Mouse (Mus musculus) E14TG2a.4 (cell line): ENCODE results near the gene Fzd5.

Source experiments
- H3K27me3 ChIP-seq: 2 replicates; pipeline ENCODE4 v1.6.1; 2014; ENCODE audit warnings: low read length, control low read depth; ENCODE audit not compliant: insufficient read depth
- H3K36me3 ChIP-seq: 2 replicates; pipeline ENCODE4 v1.6.1; 2014; ENCODE audit warnings: low read length, control low read depth; ENCODE audit not compliant: insufficient read depth
- H3K4me1 ChIP-seq: replicated peaks from 2 replicates; pipeline ENCODE4 v1.6.1; 2014; ENCODE audit warnings: low read depth, low read length, control low read depth
- H3K4me3 ChIP-seq: replicated peaks from 2 replicates; pipeline ENCODE4 v1.5.1; 2014; ENCODE audit warnings: mild to moderate bottlenecking, low read length
- H3K9me3 ChIP-seq: 2 replicates; pipeline ENCODE4 v1.6.1; 2014; ENCODE audit warnings: low read length, control low read depth
- CTCF ChIP-seq: conservative IDR thresholded peaks from 2 replicates; pipeline ENCODE4 v1.5.1; 2014; ENCODE audit warnings: low read length
- NANOG ChIP-seq: IDR thresholded peaks from 2 replicates; pipeline ENCODE4 v1.6.1; 2014; ENCODE audit warnings: borderline replicate concordance, low read length, mixed read lengths
- POU5F1 ChIP-seq: IDR thresholded peaks from 2 replicates; pipeline ENCODE4 v1.6.1; 2014; ENCODE audit warnings: low read length, borderline replicate concordance

Gene Fzd5

DNA sequence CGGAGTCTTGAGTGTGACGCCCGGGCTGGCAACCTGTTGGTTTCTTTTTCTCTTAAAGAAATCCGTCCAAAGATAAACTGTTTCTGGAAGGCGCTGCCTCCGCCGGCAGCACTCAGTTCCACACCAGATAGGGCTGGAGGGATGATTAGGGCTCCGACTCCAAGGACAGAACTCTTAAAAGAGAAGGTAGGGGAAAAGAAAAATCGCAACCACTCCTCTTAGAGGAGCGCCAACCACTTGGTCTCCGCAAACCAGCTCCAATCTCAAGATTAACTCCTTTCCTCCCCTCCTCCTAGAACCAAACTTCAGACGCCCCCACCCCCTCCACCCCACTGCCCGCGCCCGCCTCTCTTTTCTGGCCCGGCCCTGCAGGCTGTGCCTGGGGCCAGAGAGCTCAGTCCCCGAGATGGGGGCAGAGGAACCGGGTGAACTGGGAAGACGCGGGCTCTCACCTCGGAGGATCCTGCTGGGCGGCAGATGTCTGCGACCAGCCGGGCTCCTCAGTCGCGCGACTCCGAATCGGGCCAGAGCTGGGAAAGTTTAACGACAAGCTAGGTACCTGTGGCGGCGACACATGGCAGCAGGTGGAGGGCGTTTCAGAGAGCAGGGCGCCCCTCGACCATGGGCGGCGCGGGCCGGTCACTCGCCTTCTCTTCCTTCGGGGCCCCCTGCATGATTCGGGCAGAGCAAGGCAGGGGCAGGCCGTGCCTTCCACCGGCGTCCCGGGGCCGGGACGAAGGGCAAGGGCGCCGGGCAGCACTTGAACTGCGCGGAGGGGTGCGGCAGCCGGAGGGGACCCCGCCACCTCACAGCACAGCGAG lies 660 bp downstream of the Fzd5 start:
- Histone ChIP-seq H3K27me3 (no peaks in the 10 kb centered on the region), H3K9me3 (no peaks in the 10 kb centered on the region), H3K36me3 (peaks cover 40% of the 10 kb centered on the region), H3K4me3 (peak overlapping the region; percentile 95), H3K4me1 (peaks cover 47% of the 10 kb centered on the region)
- TF ChIP-seq POU5F1 (no peak), NANOG (no peak), CTCF (no peak)

- Histone ChIP-seq H3K36me3 (peaks cover 48% of the 10 kb centered on the region), H3K4me3 (peak overlapping the region; percentile 95), H3K4me1 (peaks cover 56% of the 10 kb centered on the region), H3K27me3 (no peaks in the 10 kb centered on the region), H3K9me3 (no peaks in the 10 kb centered on the region)
- TF ChIP-seq POU5F1 (no peak), CTCF (0 out of 2 replicates have a peak, but pooled peaks have one; percentile 6)
These were observed 1.5 kb downstream of the Fzd5 start for GRCm38 (mm10) chr1:64735781-64736680.

DNA sequence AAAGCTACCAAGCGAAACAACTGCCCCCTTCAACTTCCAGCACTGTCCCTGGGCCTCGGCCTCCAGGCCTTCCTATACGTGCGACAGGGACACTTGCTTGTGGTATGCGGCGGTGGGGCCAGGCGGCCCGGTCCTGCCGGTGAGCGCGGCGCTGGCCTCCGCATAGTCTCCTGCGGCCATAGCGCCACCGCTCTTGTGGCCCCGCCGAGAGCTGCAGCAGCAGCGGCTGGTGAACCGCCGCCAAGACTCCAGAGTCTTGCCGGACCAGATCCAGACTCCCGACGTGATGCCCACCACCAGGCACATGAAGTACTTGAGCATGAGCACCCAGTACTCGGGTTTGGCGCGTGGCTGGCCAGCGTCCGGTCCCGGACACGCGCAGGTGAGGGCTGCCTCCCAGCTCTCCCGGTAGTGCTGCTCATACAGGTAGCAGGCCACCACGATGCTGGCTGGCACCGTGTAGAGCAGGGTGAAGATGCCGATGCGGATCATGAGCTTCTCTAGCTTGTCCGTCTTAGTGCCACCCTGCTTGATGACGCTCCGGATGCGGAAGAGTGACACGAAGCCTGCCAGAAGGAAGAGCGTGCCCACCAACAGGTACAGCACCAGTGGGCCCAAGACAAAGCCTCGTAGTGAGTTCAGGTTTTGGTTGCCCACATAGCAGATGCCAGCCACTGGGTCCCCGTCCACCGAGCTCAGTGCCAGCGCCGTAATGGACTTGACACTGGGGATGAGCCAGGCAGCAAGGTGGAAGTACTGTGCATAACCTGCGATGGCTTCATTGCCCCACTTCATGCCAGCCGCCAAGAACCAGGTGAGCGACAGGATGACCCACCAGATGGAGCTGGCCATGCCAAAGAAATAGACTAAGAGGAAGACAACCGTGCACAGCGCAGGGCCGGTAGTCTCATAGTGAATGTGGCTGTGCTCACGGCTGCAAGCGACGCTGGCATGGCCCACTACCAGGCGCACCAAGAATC lies 2.5 kb downstream of the Fzd5 start:
- TF ChIP-seq POU5F1 (no peak), NANOG (no peak), CTCF (no peak)
- H3K4me1 ChIP-seq: peaks cover 56% of the 10 kb centered on the region
- peaks cover 56% of the 10 kb centered on the region for H3K36me3 ChIP-seq
- H3K4me3 ChIP-seq: peak overlapping the region; percentile 95
- H3K27me3 ChIP-seq: no peaks in the 10 kb centered on the region
- no peaks in the 10 kb centered on the region for H3K9me3 ChIP-seq

DNA sequence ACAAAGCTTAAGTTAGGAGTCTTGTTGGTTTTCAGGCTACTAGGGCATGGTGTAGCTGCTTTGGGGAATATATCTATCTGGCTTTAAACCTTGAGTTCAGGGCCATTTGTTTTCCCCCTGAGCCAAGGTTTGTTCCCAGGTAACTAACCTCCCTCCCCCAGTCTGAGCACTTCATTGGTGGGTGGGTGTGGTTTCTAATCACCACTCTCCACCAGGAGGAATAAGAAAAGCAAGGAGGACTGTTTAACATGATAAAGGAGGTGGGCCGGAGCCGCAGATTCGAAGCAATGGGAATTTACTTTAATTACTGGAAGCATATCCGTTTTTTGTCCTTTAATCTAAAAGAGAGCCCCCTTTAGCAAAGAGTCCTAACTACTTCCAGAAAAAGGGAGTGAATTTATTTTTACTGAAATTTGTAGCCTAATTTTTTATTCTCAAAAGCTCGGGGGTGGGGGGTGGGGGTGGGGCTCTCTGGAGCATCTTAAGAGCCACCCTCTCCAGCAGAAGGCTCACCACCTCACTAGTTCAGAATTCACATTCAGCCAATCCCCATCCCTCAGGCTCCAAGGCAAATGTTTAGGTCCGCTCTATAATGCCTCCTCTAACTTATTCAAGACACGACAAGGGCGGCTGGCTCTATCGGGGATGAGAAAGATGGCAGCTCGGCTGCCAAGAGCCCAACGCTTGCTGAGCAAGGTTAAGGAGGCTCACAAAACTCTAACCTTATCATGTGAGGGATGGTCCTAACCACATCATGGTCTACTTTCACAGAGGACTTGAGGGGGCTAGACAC lies 3.9 kb downstream of the Fzd5 start:
- H3K27me3 ChIP-seq: no peaks in the 10 kb centered on the region
- peak overlapping the region; percentile 95 for H3K4me3 ChIP-seq
- TF ChIP-seq NANOG (peak; percentile 52; the same call in 1 of the 2 replicates), POU5F1 (no peak; the same call in 1 of the 2 replicates), CTCF (no peak)
- H3K9me3 ChIP-seq: no peaks in the 10 kb centered on the region
- H3K36me3 ChIP-seq: peaks cover 70% of the 10 kb centered on the region
- peaks cover 56% of the 10 kb centered on the region for H3K4me1 ChIP-seq

DNA sequence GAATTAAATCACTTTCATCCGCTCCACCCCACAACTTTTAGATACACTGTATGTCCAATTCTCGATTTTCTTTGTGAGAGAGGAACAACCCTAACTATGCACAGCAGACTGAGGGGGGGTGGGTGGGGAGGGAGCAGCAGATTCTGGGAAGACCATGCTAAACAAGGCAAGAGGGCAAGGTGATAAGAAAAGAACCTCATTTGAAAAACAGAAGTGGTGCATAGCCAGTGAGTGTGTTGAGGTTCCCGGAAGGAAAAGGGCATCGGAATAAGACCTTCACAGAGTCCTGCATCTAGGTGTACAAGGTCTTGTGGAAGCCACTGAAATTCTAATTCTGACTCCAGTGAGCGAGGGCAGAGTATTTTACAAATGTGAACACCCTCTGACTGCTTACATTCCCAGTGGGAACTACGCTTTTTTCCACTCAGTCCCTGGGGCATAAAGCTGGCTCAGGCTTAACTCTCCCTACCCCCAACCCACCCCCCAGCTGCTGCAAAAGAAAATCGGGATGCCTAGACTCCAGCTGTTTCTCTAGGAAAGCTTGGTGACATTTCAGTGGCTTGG lies 4.8 kb downstream of the Fzd5 start:
- Histone ChIP-seq H3K4me3 (peak overlapping the region; percentile 95), H3K9me3 (no peaks in the 10 kb centered on the region), H3K27me3 (no peaks in the 10 kb centered on the region), H3K4me1 (peaks cover 57% of the 10 kb centered on the region), H3K36me3 (peaks cover 79% of the 10 kb centered on the region)
- TF ChIP-seq CTCF (no peak), NANOG (no peak), POU5F1 (no peak)

DNA sequence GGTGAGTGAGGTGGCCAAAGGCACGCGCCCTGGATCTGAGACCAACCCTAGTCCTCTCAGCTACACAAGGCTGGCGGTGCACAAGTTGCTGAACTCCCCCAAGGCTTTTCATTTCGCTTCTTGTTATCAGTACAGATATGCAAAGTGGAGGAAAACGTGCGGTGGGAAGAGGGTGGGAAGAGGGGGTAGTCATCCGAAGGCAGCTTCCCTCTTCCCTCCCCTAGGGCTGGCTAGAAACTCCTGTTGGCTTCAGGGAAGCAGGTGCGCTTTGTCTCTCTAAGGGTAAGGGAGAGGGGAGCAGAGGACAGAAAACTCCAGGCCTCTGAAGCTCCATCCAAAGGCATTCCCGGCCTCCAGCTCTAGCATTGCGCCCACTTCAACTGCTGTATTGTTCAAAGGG lies 5.4 kb downstream of the Fzd5 start:
- Histone ChIP-seq H3K36me3 (peaks cover 85% of the 10 kb centered on the region), H3K4me1 (peaks cover 63% of the 10 kb centered on the region), H3K4me3 (peak overlapping the region; percentile 74), H3K27me3 (no peaks in the 10 kb centered on the region), H3K9me3 (no peaks in the 10 kb centered on the region)
- TF ChIP-seq CTCF (no peak), NANOG (no peak), POU5F1 (no peak)
